Mouse (Mus musculus) right cerebral cortex, postnatal 14 days (tissue): ENCODE measurements around the gene Ttc16.
A peak's percentile ranks its signal among the peaks of the same experiment; 100 is the strongest.

Experiments
- DNase-seq: peaks from one replicate; pipeline ENCODE4 v3.0.0; 2022

Ttc16 gene

GRCm38 (mm10) chr2:32712934-32713817, 62.3 kb downstream of the Ttc16 start, which contains the start of gene Cdk9:
Gene Cdk9 (minus strand): TSS chr2:32713076.
- peak; percentile 82 for DNase-seq

- DNase-seq = peak; percentile 95
Measured at GRCm38 (mm10) chr2:32712586-32712933, 62.9 kb downstream of the Ttc16 start.

DNA sequence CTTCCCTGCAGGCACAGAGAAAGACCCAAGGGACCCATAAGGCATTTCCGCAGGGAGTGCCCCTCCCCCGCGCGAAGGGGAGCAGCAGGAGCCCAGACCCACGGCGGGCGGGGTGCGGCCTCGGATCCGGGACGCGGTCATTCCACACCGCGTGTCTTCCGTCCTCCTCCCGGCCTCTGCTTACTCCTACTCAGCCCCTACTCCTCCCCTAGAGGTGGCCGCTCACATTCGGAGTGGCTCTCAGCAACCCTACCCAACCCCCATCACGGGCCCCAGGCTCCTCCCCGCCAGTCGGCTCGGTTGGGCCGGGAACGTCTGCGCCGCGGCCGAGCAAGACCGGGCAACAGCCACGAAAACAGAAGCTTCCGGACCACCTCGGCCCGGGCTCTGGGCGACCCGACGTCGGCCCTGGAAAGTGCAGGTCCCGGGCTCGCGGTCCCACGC, 63.3 kb downstream of the Ttc16 start:
- peak; percentile 60 for DNase-seq

- DNase-seq = no peak
Measured at GRCm38 (mm10) chr2:32711301-32712056, 64.0 kb downstream of the Ttc16 start.

GRCm38 (mm10) chr2:32710425-32710824, 65.0 kb downstream of the Ttc16 start:
- no peak for DNase-seq

GRCm38 (mm10) chr2:32709521-32710137, 65.8 kb downstream of the Ttc16 start:
- no peak for DNase-seq

GRCm38 (mm10) chr2:32708643-32709042, 66.8 kb downstream of the Ttc16 start:
- DNase-seq = peak; percentile 71
